Mouse (Mus musculus): ENCODE data around the gene Srsf2. TPM values are rescaled to one million over a fixed set of nuclear protein-coding genes. Genes with fewer than 3 reads are reported as not detected.
A peak's percentile ranks its signal among the peaks of the same experiment; 100 is the strongest.
"Not testable (repeated sequence)": the region's sequence is repeated elsewhere in the genome, so short reads cannot be mapped to it uniquely, and the experiment has no call there.

The Srsf2 gene
- total RNA-seq, 2 experiments from 2014 or later: 137 to 140 TPM

DNA sequence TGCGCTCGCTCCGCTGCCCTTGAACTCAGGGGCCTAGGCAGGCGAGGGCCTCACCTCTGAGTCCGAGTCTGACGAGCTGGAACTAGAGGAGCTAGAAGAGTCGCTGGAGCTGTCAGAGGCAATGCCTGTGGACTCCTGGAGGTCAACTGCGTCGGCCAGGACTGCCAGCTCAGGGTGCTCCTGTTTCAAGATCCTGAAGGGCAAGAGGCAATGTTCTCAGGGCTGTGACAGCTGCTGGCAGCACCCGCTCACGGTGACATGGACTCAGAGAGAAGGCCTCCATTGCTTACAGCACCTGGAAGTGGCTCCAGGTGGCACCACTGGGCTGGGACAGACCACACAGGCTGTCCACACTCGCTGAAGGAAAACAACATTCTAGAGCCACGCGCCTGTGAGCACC, 14.0 kb downstream of the Srsf2 start:
- intact Hi-C loops (cut with DNase I): no loop called here
- no peak for DNase-seq (ENCODE audit: low spot score in 2 of 2)

DNA sequence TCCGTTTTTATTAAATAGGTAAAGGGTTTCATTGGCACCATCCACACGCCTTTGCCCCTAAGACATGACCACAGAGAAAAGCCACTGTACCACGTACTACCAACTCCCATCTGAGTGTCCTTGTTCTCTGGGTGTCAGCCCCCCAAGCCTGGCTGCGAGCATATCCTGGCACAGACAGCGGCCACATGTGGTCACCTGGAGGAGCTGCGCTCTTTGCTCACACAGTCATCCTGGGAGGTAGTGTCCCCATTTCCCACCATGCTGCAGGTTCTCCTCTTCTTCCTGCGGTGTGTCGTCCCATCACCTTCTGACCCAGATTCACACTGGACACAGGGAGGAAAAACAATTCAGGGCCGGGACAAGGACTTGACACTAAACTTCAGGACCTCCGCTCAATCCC, 15.5 kb downstream of the Srsf2 start:
- intact Hi-C loops (cut with DNase I): no loop called here
- no peak for DNase-seq (ENCODE audit: low spot score in 2 of 2)

DNA sequence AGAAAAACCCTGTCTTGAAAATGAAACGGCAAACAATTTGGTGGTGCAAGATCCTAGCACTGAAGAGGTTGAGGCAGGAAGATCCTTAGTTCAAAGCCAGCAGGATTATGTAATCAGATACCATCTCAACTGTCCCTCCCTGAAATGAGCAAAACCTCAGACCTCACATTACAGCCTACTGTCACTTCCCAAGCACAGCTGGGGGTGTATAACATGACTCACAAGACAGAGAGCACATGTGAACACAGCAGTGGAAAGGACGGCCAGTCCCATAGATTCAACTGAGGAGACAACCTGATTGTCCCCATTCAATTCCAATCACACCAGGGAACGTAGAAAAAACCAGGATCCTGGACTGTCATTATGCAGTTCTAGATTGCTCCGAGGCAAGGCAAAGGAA, 16.6 kb downstream of the Srsf2 start:
- intact Hi-C loops (cut with DNase I): no loop called here
- DNase-seq (ENCODE audit: low spot score in 2 of 2): no peak

DNA sequence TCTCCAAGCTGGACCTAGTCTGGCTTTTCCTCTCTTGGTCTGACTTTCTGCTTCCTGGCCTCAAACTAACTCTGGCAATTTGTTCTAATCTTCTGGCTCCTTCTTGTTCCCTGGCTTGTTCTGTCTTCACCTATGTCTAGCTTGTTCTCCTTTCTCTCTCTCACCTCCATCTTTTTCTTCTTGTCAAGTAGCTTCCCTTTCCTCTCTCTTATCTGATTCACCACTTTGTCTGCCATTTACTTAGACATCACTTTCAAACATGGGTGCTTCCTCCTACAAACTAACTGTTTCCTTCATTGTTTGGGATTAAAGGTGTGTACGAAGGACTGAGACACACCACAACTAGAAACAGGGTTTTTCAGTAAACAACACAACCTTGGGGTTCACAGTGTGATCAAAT, 17.9 kb downstream of the Srsf2 start:
- no peak for DNase-seq (ENCODE audit: low spot score in 2 of 2)
- intact Hi-C loops (cut with DNase I): no loop called here

DNA sequence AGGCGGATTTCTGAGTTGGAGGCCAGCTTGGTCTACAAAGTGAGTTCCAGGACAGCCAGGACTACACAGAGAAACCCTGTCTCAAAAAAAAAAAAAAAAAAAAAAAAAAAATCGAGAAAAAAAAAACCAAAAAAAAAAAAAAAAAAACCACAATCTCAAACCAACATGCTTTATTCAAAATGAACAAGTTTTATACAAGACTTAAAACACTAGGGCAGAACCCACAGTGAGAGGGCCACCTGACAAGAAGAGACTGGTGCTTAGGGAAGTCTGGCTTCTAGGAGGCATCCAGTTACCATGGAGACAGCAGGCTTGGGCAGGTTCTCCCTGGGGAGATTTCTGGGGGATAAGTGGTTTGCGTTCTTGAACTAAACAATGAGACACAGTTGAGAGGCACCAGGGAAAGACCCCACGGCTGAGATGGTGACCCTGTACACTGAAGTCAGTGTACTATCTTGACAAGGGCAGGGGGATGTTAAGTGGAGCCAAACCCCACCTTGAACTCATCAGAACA, 20.7 kb downstream of the Srsf2 start:
- intact Hi-C loops (cut with DNase I): no loop called here
- DNase-seq (ENCODE audit: low spot score in 2 of 2): no peak

DNA sequence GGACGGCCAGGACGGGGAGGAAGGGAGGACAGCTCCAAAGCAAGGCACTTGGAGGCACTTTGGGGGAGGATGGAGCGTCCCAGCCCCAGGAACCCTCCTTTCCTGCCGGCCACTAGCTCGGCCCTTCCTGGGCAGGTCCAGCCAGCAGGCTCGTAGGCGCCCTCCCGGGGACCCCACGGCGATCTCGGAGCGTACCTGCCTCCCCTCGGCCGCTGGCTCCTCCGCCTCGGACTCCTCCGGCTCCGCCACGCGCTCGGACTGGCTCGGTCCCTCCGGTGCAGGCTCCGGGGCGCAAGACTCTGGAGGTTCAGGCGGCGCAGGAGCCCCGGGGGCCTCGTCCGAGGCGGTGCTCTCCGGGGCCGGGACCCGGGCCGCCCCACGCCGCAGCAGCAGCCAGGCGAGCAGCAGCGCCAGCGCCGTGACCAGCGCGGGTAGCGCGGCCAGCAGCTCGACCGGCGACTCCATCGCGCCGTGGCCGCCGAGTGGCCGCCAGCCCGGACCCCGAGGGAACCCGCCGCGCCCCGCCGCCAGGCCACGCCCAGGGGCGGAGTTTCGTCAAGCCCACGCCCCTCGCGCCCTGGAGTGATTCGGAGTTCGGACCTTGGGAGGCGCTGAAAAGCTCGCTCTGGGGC, 25.2 kb downstream of the Srsf2 start, which contains the start of gene Mxra7:
Mxra7 (minus strand) TSS at position 513 of the 632 bp plus-strand sequence.
- intact Hi-C loops (cut with DNase I): no loop called here
- DNase-seq (ENCODE audit: low spot score in 2 of 2): peak; percentile 39 to 51

DNA sequence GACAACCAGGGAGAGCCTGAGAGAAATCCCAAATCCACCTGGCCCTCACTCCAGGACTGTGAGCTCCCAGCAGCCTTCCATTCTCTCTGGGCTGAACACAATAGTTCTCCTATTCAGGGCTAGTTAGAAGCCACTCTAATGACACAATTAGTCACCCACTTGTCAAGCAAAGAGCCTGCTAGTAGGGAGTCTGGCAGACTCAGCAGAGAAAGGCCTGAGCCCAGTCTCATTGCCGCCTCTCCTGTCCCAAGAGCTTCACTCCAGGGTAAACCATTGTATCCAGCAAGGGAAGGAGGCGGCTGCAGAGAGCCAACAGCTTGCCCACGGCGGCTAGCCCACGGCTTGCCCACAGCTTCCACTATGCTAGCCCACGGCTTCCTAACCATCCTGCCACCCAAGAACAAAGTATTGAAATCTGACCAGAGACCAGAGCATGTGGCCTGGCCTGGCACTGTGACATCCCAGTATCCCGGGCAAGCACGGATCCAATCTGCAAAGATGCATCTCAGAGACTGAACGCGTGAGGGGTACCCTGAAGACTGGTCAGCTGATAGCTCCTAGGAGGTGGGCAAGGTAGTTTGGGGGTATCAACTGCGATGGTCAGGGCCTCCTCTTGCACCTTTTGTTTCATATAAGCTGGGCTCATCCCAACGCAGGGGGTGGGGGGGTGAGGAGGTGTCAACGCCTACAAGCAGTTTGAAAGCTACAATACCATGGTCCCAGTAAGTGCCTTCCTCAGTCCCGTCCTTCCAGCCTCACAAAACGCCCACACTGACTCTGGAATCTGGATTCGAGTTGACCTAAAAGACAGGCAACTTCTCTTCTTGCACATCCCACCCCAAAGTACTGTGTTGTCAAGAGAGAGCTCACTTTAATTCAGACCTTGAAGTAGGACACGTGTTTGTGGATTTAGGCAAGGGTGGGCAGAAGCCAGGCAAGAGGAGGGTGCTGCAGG, 26.1 kb downstream of the Srsf2 start:
- intact Hi-C loops (cut with DNase I): no loop called here

DNA sequence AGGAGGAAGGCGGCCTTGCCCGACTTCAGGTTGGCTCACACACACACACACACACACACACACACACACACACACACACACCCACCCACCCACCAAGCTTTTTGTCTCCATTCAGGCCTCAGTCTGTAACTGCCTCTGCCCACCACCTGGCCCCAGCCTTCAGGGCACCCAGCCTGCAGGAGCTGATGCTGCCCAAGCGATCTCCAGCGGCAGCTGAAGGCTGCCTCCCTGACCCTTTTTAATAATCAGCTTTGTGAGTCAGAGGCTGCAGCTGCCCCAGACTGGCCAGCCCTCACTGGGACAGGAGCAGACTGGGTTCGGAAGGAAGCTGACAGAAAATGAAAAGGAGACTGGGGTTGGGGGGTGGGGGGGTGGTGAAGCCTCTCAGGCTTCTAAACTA, 27.7 kb downstream of the Srsf2 start:
- intact Hi-C loops (cut with DNase I): no loop called here

More for the DNA sequence above, 26.1 kb downstream of the Srsf2 start:
- peak in 1 of 2 experiments; percentile 36 for DNase-seq (ENCODE audit: low spot score in 2 of 2)

DNA sequence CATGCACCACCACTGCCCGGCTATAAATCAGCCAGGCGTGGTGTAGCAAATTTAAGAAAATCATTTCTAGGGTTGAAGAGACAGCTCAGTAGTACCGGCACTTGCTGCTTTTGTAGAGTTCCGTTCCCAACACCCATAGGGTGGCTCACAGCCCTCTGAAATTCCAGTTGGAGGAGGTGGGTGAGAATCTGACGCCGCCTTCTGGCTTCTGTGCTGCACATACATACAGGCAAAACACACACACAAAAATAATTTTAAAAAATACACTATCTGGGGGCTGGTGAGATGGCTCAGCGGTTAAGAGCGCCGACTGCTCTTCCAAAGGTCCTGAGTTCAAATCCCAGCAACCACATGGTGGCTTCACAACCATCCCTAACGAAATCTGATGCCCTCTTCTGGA, 29.0 kb downstream of the Srsf2 start:
- intact Hi-C loops (cut with DNase I): not testable (repeated sequence)

More for the DNA sequence above, 27.7 kb downstream of the Srsf2 start:
- DNase-seq (ENCODE audit: low spot score in 2 of 2): no peak

DNA sequence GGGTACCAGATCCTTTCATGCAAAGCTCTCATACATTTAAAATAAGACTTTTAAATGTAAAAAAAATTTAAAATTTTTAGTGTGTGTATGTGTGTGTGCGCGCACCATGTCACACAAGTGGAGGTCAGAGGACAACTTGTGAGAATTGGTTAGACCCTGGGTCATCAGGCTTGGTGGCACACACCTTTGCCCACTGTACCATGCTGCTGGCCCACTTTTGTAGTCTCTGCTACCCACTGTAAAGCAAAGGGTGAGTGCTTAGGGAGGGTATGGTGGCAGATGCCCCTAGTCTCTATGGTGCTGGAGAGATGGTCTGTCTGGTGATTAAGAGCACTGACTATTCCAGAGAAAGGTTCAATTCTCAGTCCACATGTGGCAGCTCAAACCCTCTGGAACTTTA, 29.6 kb downstream of the Srsf2 start:
- intact Hi-C loops (cut with DNase I): no loop called here
- DNase-seq (ENCODE audit: low spot score in 2 of 2): no peak

More for the DNA sequence above, 29.0 kb downstream of the Srsf2 start:
- peak in 1 of 2 experiments; percentile 78 for DNase-seq (ENCODE audit: low spot score in 2 of 2)

DNA sequence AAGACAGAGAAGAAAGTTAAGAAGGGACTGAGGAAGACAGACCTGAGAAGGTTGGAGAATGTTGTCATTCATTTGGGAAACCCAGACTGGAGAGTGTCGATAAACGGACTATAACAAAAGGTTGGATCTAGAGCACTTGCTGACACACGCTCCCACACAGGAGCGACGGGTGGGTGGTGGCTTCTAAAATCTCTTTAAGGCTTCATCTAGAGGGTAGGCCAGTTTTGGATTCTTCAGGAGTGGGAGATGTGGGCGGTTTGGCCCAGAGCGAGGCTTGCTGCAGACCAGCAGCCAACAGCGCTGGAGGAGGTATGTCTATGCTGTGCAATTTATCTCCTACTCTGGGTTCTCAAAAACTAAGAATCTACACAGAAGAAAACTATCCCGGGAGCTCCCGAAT, 30.3 kb downstream of the Srsf2 start:
- peak in 1 of 2 experiments; percentile 81 for DNase-seq (ENCODE audit: low spot score in 2 of 2)
- intact Hi-C loops (cut with DNase I): no loop called here

DNA sequence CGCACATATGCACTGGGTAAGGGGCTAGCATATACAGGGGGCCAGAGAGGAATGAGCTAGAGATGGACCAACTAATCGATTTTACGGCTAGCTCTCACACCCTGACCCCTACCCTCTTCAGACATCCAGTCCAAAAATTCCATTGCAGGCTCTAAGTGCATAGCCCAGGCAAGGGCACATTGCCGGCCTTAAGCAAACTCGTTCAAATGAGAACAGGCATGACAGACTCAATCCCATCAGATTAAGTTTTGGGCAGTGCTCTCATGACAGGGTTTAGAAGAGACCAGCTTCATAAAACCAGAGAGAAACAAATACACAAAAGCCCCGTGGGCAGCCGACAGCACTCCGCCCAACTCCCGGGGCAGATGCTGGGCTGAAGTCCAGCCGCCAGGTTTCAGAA, 30.7 kb downstream of the Srsf2 start:
- DNase-seq (ENCODE audit: low spot score in 2 of 2): no peak
- intact Hi-C loops (cut with DNase I): no loop called here

DNA sequence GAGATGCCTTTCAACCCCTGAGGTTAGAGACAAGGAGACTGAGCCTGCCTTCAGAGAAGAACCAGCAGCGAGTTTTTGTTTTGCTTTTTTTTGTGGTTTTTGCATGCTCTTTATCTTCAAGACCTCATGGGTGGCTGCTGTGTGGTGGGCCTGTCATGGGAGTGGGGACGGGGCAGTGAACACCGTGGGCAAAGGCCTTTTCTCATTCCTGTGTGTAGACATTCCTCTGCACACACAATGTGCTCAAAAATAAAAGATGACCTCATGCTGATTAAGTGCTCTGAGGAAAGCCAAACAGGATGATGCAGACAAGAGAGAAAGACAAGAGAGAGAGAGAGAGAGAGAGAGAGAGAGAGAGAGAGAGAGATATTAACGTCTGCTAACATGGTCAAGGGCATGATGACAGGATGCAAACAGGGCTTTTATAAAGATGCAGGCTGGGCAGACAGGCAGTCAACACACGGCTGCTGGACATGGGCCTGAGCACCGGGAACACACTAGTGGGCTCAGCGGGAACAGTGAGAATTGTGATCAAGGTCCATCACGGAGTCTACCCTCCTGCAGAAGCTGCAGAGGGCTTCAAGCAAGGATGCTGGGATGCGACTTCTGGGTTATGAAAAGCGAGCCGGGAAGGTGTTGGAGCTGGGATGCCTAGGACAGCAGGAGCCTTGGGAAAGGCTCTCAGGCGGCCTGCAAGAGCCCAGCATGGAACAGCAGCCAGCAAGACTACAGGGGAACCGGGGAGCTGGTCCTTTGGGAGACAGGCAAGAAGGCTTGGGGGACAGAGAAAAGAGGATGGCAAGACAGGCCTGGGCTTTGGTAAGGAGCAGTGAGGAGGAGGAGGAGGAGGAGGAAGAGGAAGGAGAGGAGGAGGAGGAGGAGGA, 31.6 kb downstream of the Srsf2 start:
- no peak for DNase-seq (ENCODE audit: low spot score in 2 of 2)
- intact Hi-C loops (cut with DNase I): no loop called here

DNA sequence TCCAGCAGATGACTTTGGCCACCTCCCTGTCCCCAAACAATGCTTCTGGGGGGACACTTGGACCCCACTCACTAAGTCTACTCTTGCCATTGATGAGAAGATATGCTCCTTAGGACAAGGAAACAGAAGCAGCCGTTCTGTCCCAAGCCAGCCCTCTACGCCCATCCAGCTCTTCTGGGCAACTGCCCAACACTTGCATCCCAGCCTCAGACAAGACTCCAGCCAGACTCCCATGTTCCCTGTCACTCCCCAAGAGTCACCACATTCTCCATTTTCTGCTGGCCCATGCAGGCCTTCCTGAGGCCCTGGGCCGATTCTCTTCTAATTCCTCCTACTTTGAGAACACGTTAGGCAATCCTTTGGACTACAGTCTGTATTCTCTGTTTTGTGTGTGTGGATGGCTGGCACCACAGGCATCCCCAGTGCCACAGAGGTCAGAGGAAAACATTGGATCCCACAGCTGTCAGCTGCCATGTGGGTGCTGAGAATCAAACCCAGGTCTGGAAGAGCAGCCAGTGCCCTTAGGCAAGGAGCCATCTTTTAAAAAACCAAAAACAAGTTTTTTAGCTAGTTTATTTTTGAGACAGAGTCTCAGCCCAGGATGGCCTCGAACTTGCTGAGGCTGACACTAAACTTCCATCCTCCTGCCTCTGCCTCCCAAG, 32.8 kb downstream of the Srsf2 start:
- intact Hi-C loops (cut with DNase I): no loop called here
- DNase-seq (ENCODE audit: low spot score in 2 of 2): no peak

DNA sequence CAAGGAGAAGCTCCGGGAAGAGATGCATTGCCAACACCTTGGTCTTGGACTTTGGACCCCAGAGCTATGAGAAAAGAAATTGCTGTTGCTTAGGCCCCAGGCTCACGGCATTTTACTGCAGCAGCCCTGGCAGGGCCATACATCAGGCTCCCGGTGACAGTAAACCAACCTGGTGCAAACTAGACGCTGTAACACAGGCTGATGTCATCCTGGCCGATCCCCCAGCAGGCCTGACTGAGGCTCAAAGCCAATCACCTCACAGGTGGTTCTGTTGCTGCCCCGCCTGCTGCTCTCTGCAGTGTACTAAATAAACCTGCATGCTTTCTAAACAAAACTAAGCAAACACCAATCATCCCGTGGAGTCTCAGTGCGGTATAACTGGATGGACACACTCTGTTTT, 34.2 kb downstream of the Srsf2 start:
- intact Hi-C loops (cut with DNase I): no loop called here
- no peak for DNase-seq (ENCODE audit: low spot score in 2 of 2)

DNA sequence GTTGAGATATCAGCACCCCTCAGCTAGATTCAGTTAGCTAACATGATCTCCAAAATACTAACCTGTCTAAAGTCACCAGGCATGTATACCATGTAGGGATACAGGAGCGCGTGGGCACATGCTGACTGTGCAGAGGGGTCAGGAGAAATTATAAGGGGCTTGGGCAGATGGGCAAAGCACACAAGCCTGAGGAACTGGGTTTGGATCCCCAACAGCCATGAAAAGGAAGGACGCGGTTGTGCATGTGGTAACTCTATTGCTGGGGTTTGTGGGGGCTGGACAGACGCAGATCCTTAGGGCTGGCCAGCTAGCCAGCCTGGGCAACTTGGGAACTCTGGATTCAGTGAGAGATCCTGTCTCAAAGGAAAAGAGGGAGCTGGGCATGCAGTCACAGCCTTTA, 35.3 kb downstream of the Srsf2 start:
- intact Hi-C loops (cut with DNase I): no loop called here
- no peak for DNase-seq (ENCODE audit: low spot score in 2 of 2)

DNA sequence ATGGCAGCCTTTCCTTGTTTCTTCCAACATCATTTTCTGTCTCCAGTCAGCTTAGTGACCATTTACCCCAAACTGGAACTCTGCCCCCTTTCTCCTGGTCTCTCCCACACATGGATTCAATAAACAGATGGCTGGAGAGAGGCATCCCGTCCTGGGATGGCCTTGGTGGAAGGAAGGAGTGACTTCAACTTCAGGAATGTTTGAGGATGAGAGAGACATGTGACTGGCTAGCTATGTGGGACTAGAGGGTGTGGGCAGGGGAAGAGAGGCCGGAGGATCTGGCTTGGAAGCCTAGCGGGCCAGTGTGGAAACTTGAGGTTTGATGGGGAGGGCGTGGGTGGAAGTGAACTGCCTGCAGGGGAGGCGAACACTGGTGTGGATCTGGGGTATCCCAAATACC, 36.1 kb downstream of the Srsf2 start:
- intact Hi-C loops (cut with DNase I): no loop called here

DNA sequence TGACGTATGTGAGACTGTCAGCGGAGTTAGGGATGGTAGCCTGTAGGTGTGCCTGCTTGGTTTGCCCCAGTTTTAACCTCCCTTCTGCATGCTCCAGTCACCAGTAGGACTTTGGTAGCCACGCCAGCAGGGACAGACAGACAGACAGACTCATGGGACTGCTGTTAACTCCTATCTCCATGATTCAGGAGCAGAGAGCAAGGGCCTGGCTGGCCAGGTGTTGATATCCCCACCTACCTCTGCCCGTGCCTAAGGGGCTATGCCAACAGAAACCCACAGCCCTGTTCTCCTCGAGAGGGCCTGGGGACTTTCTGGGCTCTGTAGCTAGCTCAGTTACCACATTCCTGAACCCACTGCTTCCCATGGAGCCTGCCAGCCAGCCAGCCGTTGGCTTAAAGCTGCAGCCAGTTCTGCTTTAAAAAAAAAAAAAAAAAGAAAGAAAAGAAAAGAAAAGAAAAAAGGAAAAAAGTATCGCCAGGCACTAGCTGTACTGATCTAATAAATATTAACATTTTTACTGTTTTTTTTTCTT, 37.9 kb downstream of the Srsf2 start:
- no peak for DNase-seq (ENCODE audit: low spot score in 2 of 2)
- intact Hi-C loops (cut with DNase I): no loop called here

More for the DNA sequence above, 36.1 kb downstream of the Srsf2 start:
- no peak for DNase-seq (ENCODE audit: low spot score in 2 of 2)
